Mouse (Mus musculus) ES-Bruce4 (cell line): Measurements from ENCODE around the gene Cblb.

Experiments
- CTCF ChIP-seq: IDR thresholded peaks from one replicate; pipeline ENCODE4 v1.8.1; 2011; ENCODE audit warnings: low read depth, low read length
- POLR2A ChIP-seq: IDR thresholded peaks from one replicate; pipeline ENCODE4 v1.8.1; 2011; ENCODE audit warnings: low read length; ENCODE audit not compliant: insufficient read depth

- TF ChIP-seq POLR2A, result no peak
- TF ChIP-seq CTCF, result no peak
Measured at GRCm38 (mm10) chr16:52040937-52041336, 9.9 kb downstream of the Cblb start.
